Mouse (Mus musculus) left cerebral cortex, adult 11 months (tissue): Measurements from ENCODE around the gene Bmpr1a.
"Not testable (repeated sequence)": the region's sequence is repeated elsewhere in the genome, so short reads cannot be mapped to it uniquely, and the experiment has no call there.

Experiments
- DNase-seq: peaks from one replicate; pipeline ENCODE4 v3.0.0; 2022; ENCODE audit warnings: low spot score

The Bmpr1a gene

GRCm38 (mm10) chr14:34393295-34393694 is 109.8 kb downstream of the Bmpr1a start:
- no peak for DNase-seq

DNA sequence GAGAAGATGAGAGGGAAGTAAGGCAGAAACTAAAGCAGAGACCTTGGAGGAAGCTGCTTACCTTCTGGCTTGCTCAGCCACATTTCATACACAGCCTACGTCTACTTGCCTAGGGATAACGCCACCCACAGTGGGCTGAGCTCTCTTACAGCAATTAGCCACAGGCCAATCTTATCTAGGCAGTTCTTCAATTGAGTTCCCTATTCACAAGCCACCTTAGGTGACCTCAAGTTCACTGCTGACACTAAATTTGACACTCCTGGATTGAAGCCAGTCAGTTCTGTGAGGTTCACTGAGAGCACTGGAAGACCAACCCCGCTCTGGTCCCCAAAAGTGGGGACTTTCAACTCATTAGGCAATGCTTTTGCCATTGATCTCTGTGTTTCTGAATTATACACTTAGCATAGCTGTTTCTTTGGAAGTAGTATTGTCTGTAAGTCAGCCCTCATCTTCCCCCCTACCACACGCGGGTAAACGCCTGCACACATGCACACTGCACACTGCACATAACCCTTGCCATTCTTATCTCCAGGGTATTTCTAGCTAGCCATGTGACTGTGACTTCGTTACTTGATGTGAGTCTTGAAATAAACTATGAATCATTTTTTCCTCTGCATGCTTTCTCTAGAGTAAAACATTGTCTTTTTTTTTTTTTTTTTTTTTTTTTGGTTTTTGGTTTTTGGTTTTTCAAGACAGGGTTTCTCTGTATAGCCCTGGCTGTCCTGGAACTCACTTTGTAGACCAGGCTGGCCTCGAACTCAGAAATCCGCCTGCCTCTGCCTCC is 120.0 kb downstream of the Bmpr1a start:
- DNase-seq: no peak

- no peak for DNase-seq
These were observed 124.4 kb downstream of the Bmpr1a start for GRCm38 (mm10) chr14:34378560-34379331.

DNA sequence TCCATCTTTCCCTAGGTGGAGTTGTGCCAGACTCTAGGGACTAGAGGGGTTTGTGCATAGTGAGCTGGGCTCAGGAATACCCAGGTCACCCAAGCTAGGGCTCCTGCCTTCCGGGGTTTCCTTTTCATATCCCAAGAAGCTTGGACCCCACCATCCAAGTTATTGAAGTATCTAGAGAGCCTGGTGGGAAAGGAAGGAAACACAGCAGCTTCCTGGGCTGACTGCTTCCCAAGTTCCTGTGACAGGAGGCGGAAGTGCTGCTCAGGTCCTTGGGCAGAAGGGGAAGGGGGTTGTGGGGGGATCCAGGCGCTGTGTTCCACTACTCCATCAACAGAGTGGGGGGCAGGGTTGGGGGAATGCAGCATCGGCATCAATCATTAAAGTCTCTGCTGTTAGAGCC is 126.0 kb downstream of the Bmpr1a start:
- DNase-seq: no peak

GRCm38 (mm10) chr14:34375941-34376340 is 127.2 kb downstream of the Bmpr1a start:
- DNase-seq: no peak

DNA sequence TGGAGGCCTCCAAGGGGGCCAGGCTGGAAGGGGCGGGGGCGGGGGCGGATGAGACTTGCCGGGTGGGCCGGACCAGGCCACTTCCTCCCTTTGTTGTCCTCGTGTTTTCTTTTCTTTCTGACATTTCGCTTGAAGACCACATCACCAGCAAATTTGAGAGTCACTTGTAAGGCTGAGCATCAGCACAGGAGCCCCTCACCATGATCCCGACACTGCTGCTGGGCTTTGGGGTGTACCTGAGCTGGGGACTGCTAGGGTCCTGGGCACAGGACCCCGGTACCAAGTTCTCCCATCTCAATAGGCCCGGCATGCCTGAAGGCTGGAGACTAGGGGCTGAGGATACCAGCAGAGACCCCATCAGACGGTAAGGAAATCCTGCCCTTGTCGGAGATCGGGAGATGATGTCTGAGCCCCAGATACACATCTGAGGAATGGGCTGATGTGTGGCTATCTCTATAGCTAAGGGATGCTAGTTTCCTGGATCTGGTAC is 127.7 kb downstream of the Bmpr1a start, which contains the start of gene Mmrn2:
Mmrn2 (plus strand) TSS at position 51 of the 490 bp plus-strand sequence.
- DNase-seq: no peak

- DNase-seq: no peak
These were observed 128.6 kb downstream of the Bmpr1a start, which contains the start of gene Sncg for GRCm38 (mm10) chr14:34374577-34374976. Sncg (minus strand) TSS chr14:34374789.

DNA sequence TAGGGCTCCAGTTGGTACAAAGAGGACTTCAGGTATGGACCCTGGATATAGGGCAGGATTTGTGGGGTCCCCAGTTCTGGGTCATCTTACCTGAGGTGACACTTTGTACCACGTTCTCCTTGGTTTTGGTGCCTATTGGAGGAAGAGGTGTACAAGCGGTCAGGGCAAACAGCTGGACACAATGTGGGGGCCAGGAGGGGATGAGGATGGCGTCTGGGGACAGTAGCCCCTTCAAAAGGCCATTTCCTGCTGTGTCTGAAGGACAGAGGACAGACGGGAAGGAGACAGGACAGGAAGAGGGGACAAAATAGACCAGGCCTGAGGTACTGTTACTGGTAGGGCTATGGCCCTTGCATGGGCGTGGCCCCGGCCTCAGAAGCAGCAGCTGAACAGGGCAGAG is 129.6 kb downstream of the Bmpr1a start:
- DNase-seq: no peak

DNA sequence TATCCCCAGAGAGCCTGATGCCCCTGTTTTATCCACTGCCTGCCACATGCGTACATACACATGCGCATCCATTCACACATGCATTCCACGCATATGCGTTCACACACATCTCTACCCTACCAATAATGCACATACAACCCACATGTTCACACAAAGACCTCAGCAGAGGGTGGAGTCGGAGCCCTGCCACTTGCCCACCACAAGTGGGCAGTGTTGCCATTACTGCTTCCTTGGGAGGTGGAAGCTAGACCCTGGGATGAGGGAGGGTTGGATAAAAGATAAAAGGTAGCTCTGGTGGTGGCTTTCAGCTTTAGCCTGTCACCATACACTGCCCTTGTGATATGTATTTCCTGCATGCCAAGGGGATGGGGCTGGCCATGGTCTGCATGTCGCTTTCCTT is 130.5 kb downstream of the Bmpr1a start:
- DNase-seq: no peak

DNA sequence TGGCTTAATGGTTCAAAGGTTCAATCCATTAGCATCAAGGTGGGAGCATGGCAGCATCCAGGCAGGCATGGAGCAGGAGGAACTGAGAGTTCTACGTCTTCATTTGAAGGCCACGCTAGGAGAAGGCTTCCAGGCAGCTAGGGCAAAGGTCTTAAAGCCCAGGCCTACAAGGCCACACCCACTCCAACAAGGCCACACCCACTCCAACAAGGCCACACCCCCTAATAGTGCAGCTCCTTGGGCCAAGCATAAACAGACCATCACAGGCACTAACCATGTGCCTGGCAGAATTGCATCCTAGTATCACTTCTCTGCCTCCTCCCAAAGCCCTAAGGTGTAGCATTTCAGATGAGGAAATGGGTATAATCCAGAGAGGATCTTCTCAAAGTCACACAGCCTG is 131.4 kb downstream of the Bmpr1a start:
- no peak for DNase-seq

- no peak for DNase-seq
These were observed 132.2 kb downstream of the Bmpr1a start for GRCm38 (mm10) chr14:34370921-34371320.

DNA sequence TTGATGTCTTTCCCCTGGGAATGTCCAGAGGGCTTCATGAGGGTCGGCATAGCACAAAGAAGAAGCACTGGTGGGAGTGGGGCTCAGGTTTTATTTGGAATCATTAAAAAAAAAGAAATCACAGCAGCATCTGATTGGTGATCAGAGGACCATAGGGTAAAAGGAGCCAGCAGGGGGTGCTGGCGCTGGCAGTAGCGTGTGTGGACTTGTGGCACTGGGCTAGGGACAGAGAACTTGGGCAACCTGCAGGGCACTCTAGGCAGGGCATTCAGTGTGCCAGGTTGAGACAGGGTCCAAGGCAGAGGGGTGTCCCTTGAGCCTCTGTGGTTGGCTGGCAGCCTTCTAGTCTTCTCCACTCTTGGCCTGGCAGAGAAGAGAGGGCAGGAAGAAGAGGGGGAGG is 132.9 kb downstream of the Bmpr1a start:
- DNase-seq: no peak

- no peak for DNase-seq
These were observed 138.0 kb downstream of the Bmpr1a start for GRCm38 (mm10) chr14:34365147-34365507.

DNA sequence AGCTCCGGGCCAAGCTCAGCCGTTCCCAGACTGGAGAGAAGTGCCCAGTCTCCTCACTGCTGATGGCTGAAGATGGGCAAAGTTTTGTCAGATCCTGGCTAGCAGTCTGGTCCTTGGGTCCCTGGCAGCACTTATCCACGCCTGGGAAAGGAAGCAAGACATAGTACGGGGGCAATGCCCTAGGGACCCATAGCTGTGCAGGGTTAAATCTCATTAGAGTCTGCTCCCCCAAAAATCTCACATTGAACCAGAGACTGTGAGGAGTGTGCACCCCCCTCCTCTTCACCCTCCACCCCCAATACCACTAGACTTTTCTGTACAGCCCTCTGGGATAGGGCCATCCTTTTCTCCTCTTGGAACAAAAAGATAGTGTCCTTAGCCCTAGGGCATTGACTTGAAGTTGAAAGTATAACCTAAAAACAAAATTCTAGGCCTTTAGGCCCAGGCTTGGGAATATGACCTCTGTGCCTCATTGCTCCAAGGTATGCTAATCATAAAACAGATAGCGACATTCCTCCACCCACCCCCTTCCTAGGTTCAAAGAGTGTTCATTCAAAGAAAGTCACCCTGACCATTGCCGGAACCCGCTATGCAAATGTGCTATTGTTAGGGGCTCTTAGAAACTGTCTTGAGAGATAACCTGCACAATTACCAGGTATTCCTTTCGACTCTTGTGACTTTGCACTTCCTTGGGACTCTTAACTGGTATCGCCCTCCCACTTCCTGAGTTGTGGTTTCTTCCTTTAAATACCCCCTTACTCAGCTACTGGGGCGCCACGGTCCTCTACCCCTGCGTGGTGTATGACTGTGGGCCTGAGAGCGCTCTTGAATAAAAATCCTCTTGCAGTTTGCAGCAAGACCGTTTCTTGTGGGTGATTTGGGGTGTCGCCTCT is 138.6 kb downstream of the Bmpr1a start:
- not testable (repeated sequence) for DNase-seq

DNA sequence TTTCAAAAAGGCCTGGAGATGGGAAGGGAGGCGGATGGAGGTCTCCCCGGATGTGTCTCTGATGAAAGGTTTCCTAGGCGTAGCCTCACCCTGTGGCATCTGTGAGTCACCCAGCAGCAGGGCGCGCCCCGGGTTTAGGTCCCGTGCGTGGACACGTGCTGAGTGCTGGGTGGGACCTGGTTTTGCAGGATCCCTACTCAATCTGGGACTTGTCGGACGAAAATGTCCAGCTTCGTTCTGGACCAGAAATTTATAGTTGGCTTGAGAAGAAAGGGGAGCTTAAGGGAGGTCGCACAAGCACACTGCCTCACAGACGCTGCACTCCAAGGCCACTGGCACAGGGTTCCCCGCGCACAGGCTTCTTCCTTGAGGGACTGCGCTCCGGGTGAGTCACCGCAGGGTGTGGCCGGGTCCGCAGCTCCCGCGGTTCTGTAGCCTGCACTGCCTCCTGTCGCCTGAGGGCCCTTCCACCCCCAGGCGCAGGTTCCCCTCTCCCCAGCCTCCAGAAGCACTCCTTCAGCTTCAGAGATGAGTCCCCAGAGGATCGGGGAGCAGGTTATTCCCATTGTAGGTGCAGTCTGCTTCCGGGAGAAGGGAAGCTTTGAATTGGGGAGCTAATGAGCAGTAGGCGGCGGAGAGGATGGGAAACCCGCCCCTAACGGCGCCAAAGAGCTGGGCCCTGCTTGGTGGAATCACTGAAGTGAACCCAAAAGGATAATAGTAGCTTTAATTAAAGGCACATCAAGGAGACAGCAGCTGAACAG is 139.5 kb downstream of the Bmpr1a start:
- peak; percentile 41 for DNase-seq

DNA sequence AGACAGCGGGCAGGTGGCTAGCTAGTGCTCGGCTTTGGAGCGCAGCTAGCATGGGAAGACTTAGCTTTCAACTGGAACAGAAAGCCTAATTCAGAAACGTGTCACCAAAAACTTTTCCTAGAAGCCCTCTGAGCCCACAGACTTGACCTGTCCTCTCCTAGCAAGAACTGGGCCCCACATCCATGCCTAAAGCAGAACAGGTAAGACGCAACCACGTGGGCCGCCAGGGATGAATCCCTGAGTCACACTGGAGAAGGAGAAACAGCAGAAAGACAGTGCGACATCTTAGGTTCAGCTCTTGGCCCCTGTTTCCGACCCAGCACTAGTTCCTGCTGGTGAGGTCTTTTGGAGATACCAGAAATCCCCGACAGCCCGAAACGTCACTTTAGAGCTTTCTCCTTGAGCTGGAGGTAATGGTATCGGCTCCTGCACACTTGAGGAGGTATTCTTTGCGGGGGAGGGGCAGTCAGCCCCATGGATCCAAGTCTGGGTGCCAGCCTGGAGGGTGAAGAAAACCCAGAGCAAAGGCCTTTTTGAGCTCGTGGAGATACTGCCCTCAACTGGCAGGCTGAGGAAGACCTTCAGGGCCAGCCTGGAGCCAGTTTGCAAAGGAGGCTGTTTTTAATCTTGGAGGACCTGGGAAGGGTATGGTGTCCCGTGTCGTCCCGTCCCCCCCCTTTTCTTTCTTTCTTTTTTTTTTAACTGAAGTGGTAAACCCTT is 140.3 kb downstream of the Bmpr1a start:
- peak; percentile 70 for DNase-seq

DNA sequence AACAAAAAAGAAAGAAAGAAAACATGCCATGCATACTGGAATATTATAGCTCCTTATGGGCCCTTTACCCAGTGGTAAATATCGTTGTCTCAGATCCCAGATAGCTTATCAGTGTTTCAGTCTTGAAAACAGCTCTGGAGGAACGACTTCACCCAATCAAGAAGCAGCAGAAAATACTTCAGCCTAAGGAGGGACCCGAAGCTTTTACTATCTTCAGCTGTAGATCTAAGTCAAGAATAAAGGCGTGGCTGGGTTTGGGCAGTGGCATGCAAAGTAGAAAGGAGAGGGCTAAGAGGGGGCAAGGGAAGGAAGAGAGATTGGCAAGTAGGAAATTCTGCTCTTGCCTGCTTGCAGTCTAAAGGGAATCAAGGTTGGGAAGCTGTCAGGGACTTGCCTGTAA is 141.0 kb downstream of the Bmpr1a start:
- no peak for DNase-seq
